Mouse (Mus musculus): ENCODE measurements at regions not wholly inside any gene's neighbourhood (a gene's known extent, or its start where the extent isn't known, plus 50 kb on each side); places are given as distances from the start of the nearest gene placed in this dataset.

DNA sequence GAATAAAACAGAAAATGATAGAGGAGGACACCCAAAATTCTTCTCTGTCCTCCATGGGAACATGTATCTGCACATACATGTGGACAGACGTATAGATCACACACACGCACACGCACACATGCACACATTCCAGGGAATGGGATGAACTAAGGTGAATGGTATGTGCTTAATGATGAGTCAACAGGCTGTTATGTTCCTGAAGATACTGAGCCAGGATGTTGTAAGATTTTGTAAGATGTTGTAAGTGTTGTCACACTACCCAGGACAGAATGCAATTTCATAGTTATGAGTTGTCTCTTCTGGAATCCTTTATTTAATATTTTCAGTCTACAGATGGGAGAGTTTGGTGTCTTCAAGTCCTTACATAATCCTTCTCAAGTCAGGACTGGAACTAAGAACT, 447.5 kb downstream of the Gsdmc2 start:
- Histone ChIP-seq H3K4me1 (replicated peaks; ENCODE audit: control insufficient read depth, insufficient read depth, low read length) (no peaks in the 10 kb centered on the region), H3K27me3 (ENCODE audit: control insufficient read depth, insufficient read depth, low read depth, low read length) (no peaks in the 10 kb centered on the region), H3K4me3 (ENCODE audit: low read length) (no peak overlapping the region), H3K4me2 (ENCODE audit: low read depth, low read length) (no peak overlapping the region), H3K9ac (ENCODE audit: low read length) (no peak overlapping the region), H3K9me3 (ENCODE audit: control insufficient read depth, low read length) (no peaks in the 10 kb centered on the region), H3K36me3 (ENCODE audit: control insufficient read depth, insufficient read depth, low read length) (no peaks in the 10 kb centered on the region), H3K27ac (ENCODE audit: low read length) (no peak overlapping the region)
- 91% methylated on average over 3 of the region's 3 CpGs for WGBS
- no peak for ATAC-seq (ENCODE audit: low read depth)

DNA sequence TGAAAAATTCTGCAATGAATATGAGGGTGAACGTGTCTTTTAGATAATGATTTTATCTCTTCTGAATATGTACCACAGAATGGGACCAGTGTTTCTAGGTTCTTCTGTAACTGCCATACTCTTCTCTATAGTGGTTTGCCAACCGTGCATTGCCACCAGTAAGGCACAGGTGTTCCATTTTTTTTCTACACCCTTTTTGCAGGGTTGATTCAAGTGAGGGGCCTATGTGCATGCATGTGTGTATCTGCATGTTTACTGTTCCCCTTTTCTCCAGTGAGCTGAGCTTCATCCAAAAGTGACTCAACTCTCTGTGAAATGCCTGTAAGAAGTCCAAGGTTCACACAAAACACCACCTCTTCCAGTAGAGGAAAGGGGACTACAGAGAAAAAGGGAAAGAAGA, 467.7 kb downstream of the Gsdmc2 start:
- no peaks in the 10 kb centered on the region for H3K4me1 ChIP-seq (replicated peaks; ENCODE audit: control insufficient read depth, insufficient read depth, low read length)
- H3K4me3 ChIP-seq (ENCODE audit: low read length), result no peak overlapping the region
- H3K4me2 ChIP-seq (ENCODE audit: low read depth, low read length), result no peak overlapping the region
- no peak overlapping the region for H3K9ac ChIP-seq (ENCODE audit: low read length)
- no peak overlapping the region for H3K27ac ChIP-seq (ENCODE audit: low read length)
- H3K36me3 ChIP-seq (ENCODE audit: control insufficient read depth, insufficient read depth, low read length), result no peaks in the 10 kb centered on the region
- no peak for ATAC-seq (ENCODE audit: low read depth)
- 79% methylated on average over 2 of the region's 2 CpGs for WGBS
- H3K27me3 ChIP-seq (ENCODE audit: control insufficient read depth, insufficient read depth, low read depth, low read length), result no peaks in the 10 kb centered on the region
- H3K9me3 ChIP-seq (ENCODE audit: control insufficient read depth, low read length), result no peaks in the 10 kb centered on the region

- Histone ChIP-seq H3K9ac (ENCODE audit: low read length) (no peak overlapping the region), H3K4me3 (ENCODE audit: low read length) (no peak overlapping the region), H3K4me2 (ENCODE audit: low read depth, low read length) (no peak overlapping the region), H3K27ac (ENCODE audit: low read length) (no peak overlapping the region), H3K27me3 (ENCODE audit: control insufficient read depth, insufficient read depth, low read depth, low read length) (no peaks in the 10 kb centered on the region), H3K9me3 (ENCODE audit: control insufficient read depth, low read length) (no peaks in the 10 kb centered on the region), H3K4me1 (replicated peaks; ENCODE audit: control insufficient read depth, insufficient read depth, low read length) (no peaks in the 10 kb centered on the region), H3K36me3 (ENCODE audit: control insufficient read depth, insufficient read depth, low read length) (no peaks in the 10 kb centered on the region)
- WGBS, result 80% methylated on average over 4 of the region's 4 CpGs
- no peak for ATAC-seq (ENCODE audit: low read depth)
Observed at GRCm38 (mm10) chr15:63371328-63372023, 473.5 kb downstream of the Gsdmc2 start.

DNA sequence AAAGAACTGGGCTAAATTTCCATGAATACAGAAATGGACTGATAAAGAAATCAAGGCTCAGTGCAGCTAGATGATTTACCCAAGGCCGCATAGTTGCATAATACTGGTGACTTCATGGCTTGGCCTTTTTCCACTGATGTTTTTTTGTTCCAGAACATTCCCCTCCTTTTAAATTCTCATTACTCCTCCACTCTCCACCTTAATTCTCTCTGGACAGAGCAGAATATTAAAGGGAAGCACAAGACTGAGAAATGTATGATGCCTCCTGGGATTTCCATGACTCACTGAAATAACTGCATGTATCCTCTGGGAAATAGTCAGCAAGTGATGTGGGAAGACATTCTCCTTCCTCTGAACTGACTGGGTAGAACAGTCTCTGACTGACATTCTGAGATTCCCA, 480.5 kb downstream of the Gsdmc2 start:
- Histone ChIP-seq H3K27me3 (ENCODE audit: control insufficient read depth, insufficient read depth, low read depth, low read length) (no peaks in the 10 kb centered on the region), H3K4me1 (replicated peaks; ENCODE audit: control insufficient read depth, insufficient read depth, low read length) (no peaks in the 10 kb centered on the region), H3K9ac (ENCODE audit: low read length) (no peak overlapping the region), H3K4me2 (ENCODE audit: low read depth, low read length) (no peak overlapping the region), H3K4me3 (ENCODE audit: low read length) (no peak overlapping the region), H3K27ac (ENCODE audit: low read length) (no peak overlapping the region), H3K36me3 (ENCODE audit: control insufficient read depth, insufficient read depth, low read length) (no peaks in the 10 kb centered on the region), H3K9me3 (ENCODE audit: control insufficient read depth, low read length) (no peaks in the 10 kb centered on the region)
- no peak for ATAC-seq (ENCODE audit: low read depth)
- 74% methylated on average over 1 of the region's 1 CpGs for WGBS

DNA sequence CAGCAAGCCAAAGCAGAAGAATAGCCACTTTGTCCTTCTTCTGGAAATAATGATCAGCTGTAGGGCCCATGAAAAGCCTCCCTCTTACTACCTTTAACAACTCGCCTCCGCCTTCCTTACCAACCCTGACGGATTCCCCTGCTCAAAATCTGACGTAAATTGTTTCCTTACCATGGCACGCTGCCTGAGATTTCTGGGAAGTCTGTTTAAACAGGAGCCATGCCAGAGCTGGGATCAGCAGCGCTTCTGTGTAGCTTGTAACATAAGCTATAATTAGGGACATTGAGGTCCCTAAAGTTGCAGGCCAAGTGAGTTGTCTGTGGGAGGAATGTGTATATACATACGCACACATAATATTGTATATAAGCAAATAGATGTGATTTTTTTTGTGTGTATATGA, 484.6 kb downstream of the Gsdmc2 start:
- Histone ChIP-seq H3K4me2 (ENCODE audit: low read depth, low read length) (no peak overlapping the region), H3K9me3 (ENCODE audit: control insufficient read depth, low read length) (no peaks in the 10 kb centered on the region), H3K27ac (ENCODE audit: low read length) (no peak overlapping the region), H3K4me3 (ENCODE audit: low read length) (no peak overlapping the region), H3K9ac (ENCODE audit: low read length) (no peak overlapping the region), H3K4me1 (replicated peaks; ENCODE audit: control insufficient read depth, insufficient read depth, low read length) (no peaks in the 10 kb centered on the region), H3K27me3 (ENCODE audit: control insufficient read depth, insufficient read depth, low read depth, low read length) (no peaks in the 10 kb centered on the region), H3K36me3 (ENCODE audit: control insufficient read depth, insufficient read depth, low read length) (no peaks in the 10 kb centered on the region)
- 39% methylated on average over 7 of the region's 7 CpGs for WGBS
- peak; percentile 76; the same call in 1 of the 2 replicates for ATAC-seq (ENCODE audit: low read depth)

GRCm38 (mm10) chr15:63341730-63342129, 503.2 kb downstream of the Gsdmc2 start:
- no peak overlapping the region for H3K4me2 ChIP-seq (ENCODE audit: low read depth, low read length)
- H3K36me3 ChIP-seq (ENCODE audit: control insufficient read depth, insufficient read depth, low read length), result no peaks in the 10 kb centered on the region
- no peak overlapping the region for H3K27ac ChIP-seq (ENCODE audit: low read length)
- no peaks in the 10 kb centered on the region for H3K9me3 ChIP-seq (ENCODE audit: control insufficient read depth, low read length)
- H3K4me3 ChIP-seq (ENCODE audit: low read length), result no peak overlapping the region
- WGBS, result 56% methylated on average over 2 of the region's 2 CpGs
- H3K27me3 ChIP-seq (ENCODE audit: control insufficient read depth, insufficient read depth, low read depth, low read length), result no peaks in the 10 kb centered on the region
- H3K4me1 ChIP-seq (replicated peaks; ENCODE audit: control insufficient read depth, insufficient read depth, low read length), result peaks cover 9% of the 10 kb centered on the region
- ATAC-seq (ENCODE audit: low read depth), result no peak
- H3K9ac ChIP-seq (ENCODE audit: low read length), result no peak overlapping the region

GRCm38 (mm10) chr15:63340322-63341060, 504.5 kb downstream of the Gsdmc2 start:
- H3K27ac ChIP-seq (ENCODE audit: low read length), result no peak overlapping the region; the same call in 1 of the 2 replicates
- no peaks in the 10 kb centered on the region for H3K27me3 ChIP-seq (ENCODE audit: control insufficient read depth, insufficient read depth, low read depth, low read length)
- H3K4me3 ChIP-seq (ENCODE audit: low read length), result no peak overlapping the region
- H3K4me2 ChIP-seq (ENCODE audit: low read depth, low read length), result no peak overlapping the region
- peak; percentile 99 for ATAC-seq (ENCODE audit: low read depth)
- 5% methylated on average over 6 of the region's 6 CpGs for WGBS
- no peaks in the 10 kb centered on the region for H3K36me3 ChIP-seq (ENCODE audit: control insufficient read depth, insufficient read depth, low read length)
- peaks cover 9% of the 10 kb centered on the region for H3K4me1 ChIP-seq (replicated peaks; ENCODE audit: control insufficient read depth, insufficient read depth, low read length)
- no peak overlapping the region for H3K9ac ChIP-seq (ENCODE audit: low read length)
- no peaks in the 10 kb centered on the region for H3K9me3 ChIP-seq (ENCODE audit: control insufficient read depth, low read length)

DNA sequence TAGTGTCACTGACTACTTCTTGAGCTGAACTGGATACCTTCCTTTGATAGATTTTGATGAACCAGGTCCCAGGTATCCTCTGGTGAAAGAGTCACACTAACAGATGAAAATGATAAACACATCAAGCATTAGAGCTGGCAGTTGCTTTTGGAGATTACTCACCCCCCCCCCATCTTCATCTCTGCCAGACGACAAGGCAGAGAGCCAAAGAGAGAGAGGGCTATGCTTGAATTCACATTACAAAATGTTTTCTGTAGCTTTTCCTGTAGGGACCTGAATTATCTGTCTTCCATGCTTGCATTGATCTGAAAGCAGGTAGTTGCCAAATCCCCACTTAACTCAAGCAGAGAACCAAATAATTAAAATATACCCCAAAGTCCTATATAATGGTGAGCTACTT, 525.3 kb downstream of the Gsdmc2 start:
- Histone ChIP-seq H3K4me1 (replicated peaks; ENCODE audit: control insufficient read depth, insufficient read depth, low read length) (no peaks in the 10 kb centered on the region), H3K4me3 (ENCODE audit: low read length) (no peak overlapping the region), H3K27me3 (ENCODE audit: control insufficient read depth, insufficient read depth, low read depth, low read length) (no peaks in the 10 kb centered on the region), H3K9ac (ENCODE audit: low read length) (no peak overlapping the region), H3K36me3 (ENCODE audit: control insufficient read depth, insufficient read depth, low read length) (no peaks in the 10 kb centered on the region), H3K9me3 (ENCODE audit: control insufficient read depth, low read length) (no peaks in the 10 kb centered on the region), H3K27ac (ENCODE audit: low read length) (no peak overlapping the region), H3K4me2 (ENCODE audit: low read depth, low read length) (no peak overlapping the region)
- ATAC-seq (ENCODE audit: low read depth), result no peak
- 14% methylated on average over 1 of the region's 1 CpGs for WGBS

- no peaks in the 10 kb centered on the region for H3K4me1 ChIP-seq (replicated peaks; ENCODE audit: control insufficient read depth, insufficient read depth, low read length)
- 53% methylated on average over 2 of the region's 2 CpGs for WGBS
- H3K9ac ChIP-seq (ENCODE audit: low read length), result no peak overlapping the region
- no peak overlapping the region for H3K4me2 ChIP-seq (ENCODE audit: low read depth, low read length)
- no peak for ATAC-seq (ENCODE audit: low read depth)
- no peaks in the 10 kb centered on the region for H3K27me3 ChIP-seq (ENCODE audit: control insufficient read depth, insufficient read depth, low read depth, low read length)
- H3K9me3 ChIP-seq (ENCODE audit: control insufficient read depth, low read length), result no peaks in the 10 kb centered on the region
- H3K4me3 ChIP-seq (ENCODE audit: low read length), result no peak overlapping the region
- no peaks in the 10 kb centered on the region for H3K36me3 ChIP-seq (ENCODE audit: control insufficient read depth, insufficient read depth, low read length)
- H3K27ac ChIP-seq (ENCODE audit: low read length), result no peak overlapping the region
Observed at GRCm38 (mm10) chr15:63310426-63310825, 534.6 kb downstream of the Gsdmc2 start.

All from lung, embryonic 16.5 days (tissue).